Mouse (Mus musculus) spleen, postnatal 14 days (tissue): Measurements from ENCODE around the gene Gm14435.
"Not testable (repeated sequence)": the region's sequence is repeated elsewhere in the genome, so short reads cannot be mapped to it uniquely, and the experiment has no call there.

Experiments used
- DNase-seq, 2 experiments: peaks; one replicate each; pipeline ENCODE4 v3.0.0; 2021 to 2022; ENCODE audit warnings: low spot score in 2 of 2

The Gm14435 gene

DNA sequence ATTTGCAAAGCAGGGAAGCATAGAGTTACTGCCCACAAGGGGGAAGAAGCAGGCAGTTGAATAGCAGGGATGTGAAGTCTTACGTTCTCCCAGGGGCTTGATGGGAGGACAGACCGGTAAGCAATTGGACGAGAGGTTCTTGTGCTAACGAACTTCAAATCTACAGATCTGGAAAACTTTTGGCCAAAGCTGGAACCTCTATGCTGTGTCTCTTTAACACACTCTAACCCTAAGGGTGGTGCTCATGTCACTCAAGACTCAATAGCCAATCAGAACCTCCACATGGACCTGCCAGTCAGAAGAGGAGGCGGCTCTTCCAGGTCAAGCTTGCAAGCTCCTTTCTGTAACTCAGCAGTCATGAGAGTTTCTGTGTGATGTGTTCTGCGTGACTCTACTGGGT is at the start of gene Gm14435:
Gene Gm14435 (plus strand): TSS at position 301 of the 400 bp plus-strand sequence.
- not testable (repeated sequence) for DNase-seq
